Mouse (Mus musculus) stomach, embryonic 15.5 days (tissue): ENCODE results near the gene Tomm40l. TPM values are rescaled to one million over a fixed set of nuclear protein-coding genes. Genes with fewer than 3 reads are reported as not detected.

ENCODE experiments used
- ATAC-seq: fragments of 200-750 bp; cut with Nextera tagmentation; 2 replicates; pipeline ENCODE4 v1.8.0; 2017; ENCODE audit warnings: low read depth, moderate number of reproducible peaks, moderate TSS enrichment; ENCODE audit not compliant: insufficient read depth, low FRiP score
- H3K27ac ChIP-seq: fragments of 300-500 bp; sonication (generic); 2 replicates; pipeline ENCODE4 v1.5.1; 2015; ENCODE audit warnings: mild to moderate bottlenecking, inconsistent platforms
- H3K27me3 ChIP-seq: fragments of 300-500 bp; sonication (generic); replicated peaks from 2 replicates; pipeline ENCODE4 v1.6.1; 2015; ENCODE audit warnings: inconsistent platforms
- H3K36me3 ChIP-seq: fragments of 300-500 bp; sonication (generic); 2 replicates; pipeline ENCODE4 v1.6.1; 2015; ENCODE audit warnings: inconsistent platforms
- H3K4me1 ChIP-seq: fragments of 300-500 bp; sonication (generic); 2 replicates; pipeline ENCODE4 v1.6.1; 2015; ENCODE audit warnings: inconsistent platforms
- H3K4me2 ChIP-seq: fragments of 300-500 bp; sonication (generic); 2 replicates; pipeline ENCODE4 v1.6.1; 2015; ENCODE audit warnings: mild to moderate bottlenecking, inconsistent platforms
- H3K4me3 ChIP-seq: fragments of 300-500 bp; sonication (generic); replicated peaks from 2 replicates; pipeline ENCODE4 v1.5.1; 2015; ENCODE audit warnings: inconsistent platforms
- H3K9ac ChIP-seq: fragments of 300-500 bp; sonication (generic); 2 replicates; pipeline ENCODE4 v1.6.1; 2015; ENCODE audit warnings: inconsistent platforms
- H3K9me3 ChIP-seq: fragments of 300-500 bp; sonication (generic); 2 replicates; pipeline ENCODE4 v1.6.1; 2016; ENCODE audit warnings: inconsistent platforms
- WGBS: fragments of 180-500 bp; shearing (Covaris S2); methylation state at CpG from one replicate; pipeline ENCODE4 v1.1.7; 2015; 5-methylcytosine and 5-hydroxymethylcytosine counted together
- polyA plus RNA-seq: library from polyadenylated mRNA; unstranded; fragments of >200 nt; fragmentation: Nextera tagmentation; extraction: Ambion mirVana; gene quantifications from 2 replicates; pipeline ENCODE4 v1.2.1, GENCODE M21; 2015

The Tomm40l gene
- polyA plus RNA-seq, 1 experiment from 2014 or later, result 22.4 TPM

DNA sequence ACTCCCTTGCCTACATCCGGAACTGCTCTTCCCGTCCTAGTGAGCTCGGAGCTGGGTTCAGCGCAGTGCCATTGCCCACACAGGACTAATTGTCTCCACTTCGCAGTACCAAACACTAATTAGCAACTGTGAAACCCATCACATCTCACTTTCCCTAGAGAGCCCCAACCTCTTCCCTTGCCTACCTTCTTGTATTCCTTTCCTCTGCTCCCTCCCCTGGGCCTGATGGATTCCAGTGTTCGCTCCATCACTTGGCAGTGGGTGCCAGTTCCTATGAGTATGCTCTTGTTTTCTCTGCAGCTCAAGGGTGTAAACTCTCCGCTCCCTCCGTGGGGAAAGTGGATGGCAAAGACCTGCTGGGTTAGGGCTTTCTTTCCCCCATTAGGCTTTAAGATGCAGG is 36.7 kb downstream of the Tomm40l start:
- Histone ChIP-seq H3K27me3 (no peaks in the 10 kb centered on the region), H3K4me1 (peaks cover 22% of the 10 kb centered on the region), H3K4me2 (no peak overlapping the region), H3K9ac (no peak overlapping the region), H3K27ac (no peak overlapping the region), H3K9me3 (no peaks in the 10 kb centered on the region), H3K4me3 (no peak overlapping the region), H3K36me3 (no peaks in the 10 kb centered on the region)
- 67% methylated on average over 8 of the region's 8 CpGs for WGBS
- no peak for ATAC-seq

DNA sequence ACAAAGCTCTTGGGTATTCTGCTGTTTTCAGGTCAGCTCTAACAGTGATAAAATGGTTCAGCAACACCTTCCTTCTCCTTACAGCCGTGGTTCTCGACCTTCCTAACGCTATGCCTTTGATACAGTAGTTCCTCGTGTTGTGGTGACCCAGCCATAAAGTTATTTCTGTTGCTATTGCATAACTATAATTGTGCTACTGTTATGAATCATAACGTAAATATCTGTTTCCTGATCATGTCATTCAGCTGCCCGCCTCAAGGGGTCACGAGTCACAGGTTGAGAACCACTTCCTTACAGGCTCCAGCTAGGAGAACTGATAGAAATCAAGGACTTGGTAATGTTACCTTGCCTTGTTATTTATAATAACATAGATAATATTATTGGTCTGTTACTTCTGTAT is 38.0 kb downstream of the Tomm40l start:
- Histone ChIP-seq H3K4me1 (peaks cover 16% of the 10 kb centered on the region), H3K4me2 (no peak overlapping the region), H3K36me3 (no peaks in the 10 kb centered on the region), H3K9me3 (no peaks in the 10 kb centered on the region), H3K27ac (no peak overlapping the region), H3K9ac (no peak overlapping the region), H3K4me3 (no peak overlapping the region), H3K27me3 (no peaks in the 10 kb centered on the region)
- 64% methylated on average over 7 of the region's 7 CpGs for WGBS
- no peak for ATAC-seq

DNA sequence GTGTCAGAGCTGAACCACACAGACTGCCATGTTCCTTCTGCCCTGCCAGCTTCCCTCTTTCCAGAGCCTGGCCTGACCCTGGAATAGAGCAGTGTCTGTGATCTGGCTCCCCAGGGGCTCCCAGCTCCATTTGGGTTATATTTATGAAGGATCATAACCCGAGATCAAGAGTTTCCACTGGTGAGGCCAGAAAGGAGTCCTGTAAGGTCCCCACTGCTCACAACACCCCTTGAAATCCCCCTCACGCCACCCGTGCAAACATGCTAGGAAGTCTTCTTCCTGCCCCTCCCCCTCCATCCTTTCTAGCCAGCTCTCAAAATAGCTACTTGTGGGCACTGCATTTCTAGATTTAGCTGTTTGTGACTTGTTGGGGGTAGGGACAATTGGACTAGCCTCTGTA is 38.7 kb downstream of the Tomm40l start:
- no peaks in the 10 kb centered on the region for H3K9me3 ChIP-seq
- no peak overlapping the region for H3K4me2 ChIP-seq
- no peak overlapping the region for H3K4me3 ChIP-seq
- 53% methylated on average over 3 of the region's 3 CpGs for WGBS
- no peak for ATAC-seq
- H3K9ac ChIP-seq, result no peak overlapping the region
- H3K27me3 ChIP-seq, result no peaks in the 10 kb centered on the region
- H3K4me1 ChIP-seq, result 0 out of 2 replicates have a peak, but pooled peaks cover 10% of the 10 kb centered on the region
- H3K36me3 ChIP-seq, result no peaks in the 10 kb centered on the region
- H3K27ac ChIP-seq, result no peak overlapping the region

DNA sequence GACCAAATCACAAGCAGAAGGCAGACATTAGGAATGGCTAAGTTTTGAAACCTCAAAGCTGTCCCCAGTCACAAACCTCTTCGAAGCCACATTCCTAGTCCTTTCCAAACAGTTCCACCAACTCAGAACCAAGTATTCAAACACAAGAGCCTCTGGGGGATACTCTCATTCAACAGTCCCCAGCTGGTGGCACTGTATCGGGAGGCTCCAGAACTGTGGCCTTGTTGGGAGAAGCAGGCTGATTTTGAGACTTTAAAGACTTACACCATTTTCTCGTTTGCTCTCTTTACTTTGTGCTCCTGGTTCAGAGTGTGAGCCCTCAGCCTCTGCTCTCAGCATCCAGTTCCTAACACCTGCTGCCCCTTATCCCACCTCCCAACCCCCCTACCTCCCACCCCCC is 39.3 kb downstream of the Tomm40l start:
- WGBS, result 83% methylated on average over 3 of the region's 3 CpGs
- H3K9me3 ChIP-seq, result no peaks in the 10 kb centered on the region
- H3K9ac ChIP-seq, result no peak overlapping the region
- no peak overlapping the region for H3K4me3 ChIP-seq
- H3K36me3 ChIP-seq, result no peaks in the 10 kb centered on the region
- no peak overlapping the region for H3K4me2 ChIP-seq
- 0 out of 2 replicates have a peak, but pooled peaks cover 10% of the 10 kb centered on the region for H3K4me1 ChIP-seq
- no peaks in the 10 kb centered on the region for H3K27me3 ChIP-seq
- ATAC-seq, result no peak
- H3K27ac ChIP-seq, result no peak overlapping the region

DNA sequence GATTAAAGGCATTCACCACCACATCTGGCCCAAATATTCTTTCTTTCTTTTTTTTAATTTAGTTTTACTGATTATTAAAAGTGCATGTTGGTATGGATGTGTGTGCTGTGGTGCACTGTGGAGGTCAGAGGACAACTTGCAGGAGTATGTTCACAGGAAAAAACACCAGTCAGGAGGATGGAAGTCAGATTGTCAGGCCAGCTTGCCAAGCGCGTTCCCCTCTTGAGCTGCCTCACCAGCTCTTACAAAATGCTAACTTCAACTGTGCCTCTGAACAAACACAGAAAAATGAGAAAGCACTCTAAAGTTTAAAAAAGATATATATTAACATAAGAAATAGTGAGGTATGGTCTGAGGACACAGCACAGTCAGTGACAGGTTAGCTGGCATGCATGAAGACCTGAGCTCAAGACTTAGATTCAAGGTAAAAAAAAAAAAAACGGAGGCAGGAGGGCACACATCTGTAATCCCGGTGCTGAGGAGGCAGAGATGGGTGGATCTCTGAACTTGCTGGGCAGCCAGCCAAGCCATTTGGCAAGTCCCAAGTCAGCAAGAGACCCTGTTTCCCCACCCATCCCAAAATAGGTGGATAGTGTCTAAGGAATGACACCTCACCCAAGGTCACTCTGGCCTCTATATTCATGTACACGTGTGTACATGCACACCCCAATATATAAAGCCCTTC is 42.7 kb downstream of the Tomm40l start:
- Histone ChIP-seq H3K4me2 (no peak overlapping the region), H3K27ac (no peak overlapping the region), H3K36me3 (no peaks in the 10 kb centered on the region), H3K4me1 (0 out of 2 replicates have a peak, but pooled peaks cover 4% of the 10 kb centered on the region), H3K27me3 (no peaks in the 10 kb centered on the region), H3K9ac (no peak overlapping the region), H3K9me3 (no peaks in the 10 kb centered on the region), H3K4me3 (no peak overlapping the region)
- no peak for ATAC-seq
- 68% methylated on average over 5 of the region's 5 CpGs for WGBS

DNA sequence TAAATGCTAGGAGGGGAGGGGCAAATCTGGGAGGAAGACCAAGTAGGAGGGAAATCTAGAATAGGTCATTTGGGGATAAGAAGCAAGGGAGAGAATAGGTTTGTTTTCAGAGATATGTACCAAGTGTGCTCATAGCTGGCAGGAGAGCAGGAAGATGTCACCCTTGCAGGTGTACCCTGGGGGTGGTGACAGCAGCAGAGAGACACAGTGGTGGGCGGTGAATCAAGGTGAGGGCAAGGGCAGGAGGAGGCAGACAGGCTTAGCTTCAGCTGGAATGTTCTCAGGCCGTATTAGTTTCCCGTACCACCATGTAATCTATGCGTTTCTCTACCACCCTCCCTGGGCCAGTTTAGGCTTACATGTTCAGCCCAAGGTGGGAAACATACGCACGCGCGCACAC is 49.5 kb downstream of the Tomm40l start:
- H3K4me3 ChIP-seq, result no peak overlapping the region
- H3K36me3 ChIP-seq, result no peaks in the 10 kb centered on the region; the same call in 1 of the 2 replicates
- no peak overlapping the region for H3K27ac ChIP-seq
- H3K27me3 ChIP-seq, result no peaks in the 10 kb centered on the region
- ATAC-seq, result no peak
- H3K9ac ChIP-seq, result no peak overlapping the region
- H3K4me1 ChIP-seq, result no peaks in the 10 kb centered on the region
- 91% methylated on average over 8 of the region's 8 CpGs for WGBS
- no peaks in the 10 kb centered on the region for H3K9me3 ChIP-seq
- no peak overlapping the region for H3K4me2 ChIP-seq

DNA sequence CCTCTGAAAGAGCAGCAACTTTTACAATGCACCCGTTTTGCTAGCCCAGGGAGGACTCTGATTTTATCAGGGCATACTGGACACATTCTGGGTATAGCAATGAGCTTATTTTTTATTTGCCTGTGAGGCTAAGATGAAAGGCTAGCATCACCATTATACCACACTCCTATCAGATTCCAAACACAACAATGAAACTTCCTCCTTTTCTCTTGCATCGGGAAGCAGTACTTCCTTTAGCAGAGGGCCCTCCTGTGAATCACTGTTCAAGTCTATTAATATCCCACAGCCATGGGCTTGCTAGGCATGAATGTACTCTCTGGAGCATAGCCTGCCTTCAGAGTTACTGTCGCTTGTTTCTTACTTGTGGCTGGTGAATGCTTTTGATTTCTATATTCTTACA is 51.2 kb downstream of the Tomm40l start:
- no peak overlapping the region for H3K4me2 ChIP-seq
- WGBS, result 61% methylated on average over 3 of the region's 3 CpGs
- no peaks in the 10 kb centered on the region for H3K27me3 ChIP-seq
- H3K27ac ChIP-seq, result no peak overlapping the region
- no peaks in the 10 kb centered on the region for H3K9me3 ChIP-seq
- no peaks in the 10 kb centered on the region for H3K4me1 ChIP-seq
- H3K9ac ChIP-seq, result no peak overlapping the region
- H3K4me3 ChIP-seq, result no peak overlapping the region
- H3K36me3 ChIP-seq, result no peaks in the 10 kb centered on the region; the same call in 1 of the 2 replicates
- no peak for ATAC-seq

DNA sequence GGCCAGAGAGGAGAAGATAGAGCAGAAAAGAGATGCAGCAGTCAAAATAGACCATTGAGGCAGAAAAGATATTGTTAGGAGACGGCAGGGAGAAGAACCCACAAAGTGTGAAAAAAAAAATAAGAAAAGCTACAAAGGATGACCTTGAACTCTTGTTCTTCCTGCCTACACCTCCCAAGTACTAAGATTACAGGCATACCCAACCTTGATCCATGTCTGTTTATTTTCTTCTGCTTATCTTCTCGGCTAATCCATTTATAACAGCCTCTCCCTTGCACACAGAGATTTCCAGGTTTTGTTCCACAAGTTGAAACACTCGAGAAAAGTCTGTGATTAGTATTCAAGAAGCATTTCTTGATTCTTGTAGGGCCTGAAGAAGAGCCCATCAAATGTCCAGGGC is 52.4 kb downstream of the Tomm40l start:
- no peak overlapping the region for H3K9ac ChIP-seq
- no peaks in the 10 kb centered on the region; the same call in 1 of the 2 replicates for H3K36me3 ChIP-seq
- H3K4me2 ChIP-seq, result no peak overlapping the region
- 35% methylated on average over 3 of the region's 3 CpGs for WGBS
- H3K4me1 ChIP-seq, result no peaks in the 10 kb centered on the region
- H3K27me3 ChIP-seq, result no peaks in the 10 kb centered on the region
- no peak for ATAC-seq
- H3K27ac ChIP-seq, result 0 out of 2 replicates have a peak overlapping the region, but pooled peaks have one; percentile 38
- no peak overlapping the region for H3K4me3 ChIP-seq
- no peaks in the 10 kb centered on the region for H3K9me3 ChIP-seq

DNA sequence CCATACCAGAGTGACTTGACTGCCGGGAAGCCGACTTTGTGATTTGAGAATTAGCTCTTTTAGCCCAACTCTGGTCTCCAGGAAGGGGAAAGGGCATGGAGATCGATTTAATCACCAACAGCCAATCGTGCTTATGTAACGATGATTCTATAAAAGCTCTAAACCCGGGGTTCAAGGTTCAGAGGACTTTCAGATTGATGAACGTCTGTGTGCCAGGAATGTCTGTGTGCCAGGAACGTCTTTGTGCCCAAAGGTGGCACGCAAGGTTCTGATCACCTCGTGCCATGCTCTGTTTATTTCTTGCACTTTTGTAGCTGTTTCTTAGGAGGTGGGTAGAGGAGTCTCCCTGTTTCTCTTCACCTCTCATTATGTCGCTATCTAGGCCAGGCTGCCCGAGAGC is 53.4 kb downstream of the Tomm40l start:
- no peak overlapping the region for H3K4me3 ChIP-seq
- H3K27ac ChIP-seq, result no peak overlapping the region
- no peaks in the 10 kb centered on the region for H3K4me1 ChIP-seq
- 83% methylated on average over 12 of the region's 12 CpGs for WGBS
- no peaks in the 10 kb centered on the region for H3K9me3 ChIP-seq
- no peaks in the 10 kb centered on the region for H3K27me3 ChIP-seq
- ATAC-seq, result no peak
- H3K36me3 ChIP-seq, result no peaks in the 10 kb centered on the region; the same call in 1 of the 2 replicates
- H3K4me2 ChIP-seq, result no peak overlapping the region
- no peak overlapping the region for H3K9ac ChIP-seq

Other genes starting within 250 kb of the Tomm40l start
- gene Fcgr2b, start 246.0 kb downstream of the Tomm40l start, polyA plus RNA-seq, result 2.1 and 3.2 TPM in 2 replicates
- gene Fcgr4, start 203.6 kb downstream of the Tomm40l start, polyA plus RNA-seq, result 1.3 and 1.7 TPM in 2 replicates
- 18.7 and 18.8 TPM in 2 replicates for gene Fcgr3, start 157.6 kb downstream of the Tomm40l start, polyA plus RNA-seq
- gene Cfap126, start 108.6 kb downstream of the Tomm40l start, polyA plus RNA-seq, result 1.6 and 2.9 TPM in 2 replicates
- 258 and 282 TPM in 2 replicates for gene Sdhc, start 71.9 kb downstream of the Tomm40l start, polyA plus RNA-seq
- 1.8 and 2.2 TPM in 2 replicates for gene Mpz, start 71.8 kb downstream of the Tomm40l start, polyA plus RNA-seq
- 29.8 and 32.8 TPM in 2 replicates for gene Pcp4l1, start 26.2 kb downstream of the Tomm40l start, polyA plus RNA-seq
- gene Nr1i3, start 8.5 kb downstream of the Tomm40l start, polyA plus RNA-seq, result 1.6 and 2.0 TPM in 2 replicates
- gene Apoa2, start 2.5 kb upstream of the Tomm40l start, polyA plus RNA-seq, result 158 and 523 TPM in 2 replicates
- 72.6 and 82.0 TPM in 2 replicates for gene Fcer1g, start 11.9 kb upstream of the Tomm40l start, polyA plus RNA-seq
- gene Adamts4, start 27.9 kb upstream of the Tomm40l start, polyA plus RNA-seq, result 8.5 and 8.8 TPM in 2 replicates
- 238 and 270 TPM in 2 replicates for gene Ndufs2, start 28.9 kb upstream of the Tomm40l start, polyA plus RNA-seq
- 66.4 and 67.4 TPM in 2 replicates for gene B4galt3, start 47.8 kb upstream of the Tomm40l start, polyA plus RNA-seq
- 46.5 and 51.8 TPM in 2 replicates for gene Ppox, start 58.7 kb upstream of the Tomm40l start, polyA plus RNA-seq
- gene Usp21, start 65.5 kb upstream of the Tomm40l start, polyA plus RNA-seq, result 67.8 and 69.8 TPM in 2 replicates
- gene Ufc1, start 72.5 kb upstream of the Tomm40l start, polyA plus RNA-seq, result 94.9 and 115 TPM in 2 replicates
- 43.1 and 44.7 TPM in 2 replicates for gene Dedd, start 106.6 kb upstream of the Tomm40l start, polyA plus RNA-seq
- gene Nit1, start 123.1 kb upstream of the Tomm40l start, polyA plus RNA-seq, result 42.0 and 46.4 TPM in 2 replicates
- 97.2 and 99.5 TPM in 2 replicates for gene Pfdn2, start 123.2 kb upstream of the Tomm40l start, polyA plus RNA-seq
- gene Klhdc9, start 138.3 kb upstream of the Tomm40l start, polyA plus RNA-seq, result 1.0 and 1.8 TPM in 2 replicates
- 19.3 and 26.5 TPM in 2 replicates for gene Nectin4, start 147.6 kb upstream of the Tomm40l start, polyA plus RNA-seq
- gene Arhgap30, start 166.4 kb upstream of the Tomm40l start, polyA plus RNA-seq, result 2.9 and 3.0 TPM in 2 replicates
- 63.3 and 66.5 TPM in 2 replicates for gene Usf1, start 188.8 kb upstream of the Tomm40l start, polyA plus RNA-seq
- gene Tstd1, start 196.4 kb upstream of the Tomm40l start, polyA plus RNA-seq, result 5.3 and 5.9 TPM in 2 replicates
- 108 and 121 TPM in 2 replicates for gene F11r, start 215.0 kb upstream of the Tomm40l start, polyA plus RNA-seq